Mouse (Mus musculus) C2C12 (cell line): ENCODE results near the gene Itga1.

Source experiments
- CTCF ChIP-seq: IDR thresholded peaks from one replicate; pipeline ENCODE4 v1.5.1; 2011; ENCODE audit not compliant: control insufficient read depth, insufficient read depth, insufficient read length
- MYOD1 ChIP-seq: IDR thresholded peaks from one replicate; pipeline ENCODE4 v1.6.1; 2011; ENCODE audit warnings: low read depth; ENCODE audit not compliant: control insufficient read depth, insufficient read length

GRCm38 (mm10) chr13:115130035-115130434, 28.3 kb upstream of the Itga1 start:
- TF ChIP-seq CTCF (no peak), MYOD1 (no peak)
